Comparison of ENCODE assay signal across 16 mouse cellular contexts in genomic region chr7:84669554-84670152, GRCm38 (mm10). TPM values are rescaled to one million over a fixed set of nuclear protein-coding genes. Genes with fewer than 3 reads are reported as not detected.
A peak's percentile ranks its signal among the peaks of the same experiment; 100 is the strongest.
DNase-seq lines count a peak whose midpoint lies in the region; ATAC-seq and TF ChIP-seq lines count a peak whose summit lies in the region.
"Had no signal": no experiment of that assay in that cellular context is flagged by ENCODE, and none has a peak within 500 bp of the region (broad histone marks: within the 10 kb centered on the region; RNA-seq: fewer than 3 reads in every experiment).

No protein-coding gene starts in this region.

- no peaks in the 10 kb centered on the region for H3K9me3 ChIP-seq in heart, postnatal 0 days (replicated peaks; ENCODE audit: control insufficient read depth, low read length)
- H3K9me3 ChIP-seq: embryonic facial prominence, embryonic 13.5 days; hindbrain, embryonic 15.5 days; kidney, embryonic 15.5 days; limb, embryonic 15.5 days had no signal

- no peak overlapping the region for H3K9ac ChIP-seq in heart, postnatal 0 days (replicated peaks; ENCODE audit: low read depth, low read length)
- H3K9ac ChIP-seq: embryonic facial prominence, embryonic 13.5 days; hindbrain, embryonic 15.5 days; kidney, embryonic 15.5 days; limb, embryonic 15.5 days had no signal

- no peaks in the 10 kb centered on the region for H3K27me3 ChIP-seq in heart, postnatal 0 days (ENCODE audit: control insufficient read depth, insufficient read depth, low read length)
- H3K27me3 ChIP-seq: embryonic facial prominence, embryonic 13.5 days; hindbrain, embryonic 15.5 days; kidney, embryonic 15.5 days; limb, embryonic 15.5 days had no signal

- H3K4me1 ChIP-seq in heart, postnatal 0 days (ENCODE audit: control insufficient read depth, insufficient read depth), result peaks cover 17% of the 10 kb centered on the region
- H3K4me1 ChIP-seq: limb, embryonic 15.5 days had no signal

- no peak for TF ChIP-seq EP300 in heart, postnatal 0 days (IDR thresholded peaks at IDR 0.05; ENCODE audit: low read depth)

- WGBS in heart, postnatal 0 days, result 55% methylated on average over 1 of the region's 1 CpGs

- H3K27ac ChIP-seq in heart, postnatal 0 days (ENCODE audit: low read depth), result 0 out of 2 replicates have a peak overlapping the region, but pooled peaks have one; percentile 9
- H3K27ac ChIP-seq: embryonic facial prominence, embryonic 13.5 days; hindbrain, embryonic 15.5 days; kidney, embryonic 15.5 days; limb, embryonic 15.5 days had no signal

- no peaks in the 10 kb centered on the region for H3K36me3 ChIP-seq in heart, postnatal 0 days (replicated peaks; ENCODE audit: control insufficient read depth, insufficient read depth, low read length)
- H3K36me3 ChIP-seq: embryonic facial prominence, embryonic 13.5 days; hindbrain, embryonic 15.5 days; kidney, embryonic 15.5 days; limb, embryonic 15.5 days had no signal

- TF ChIP-seq CTCF in heart, postnatal 0 days (IDR thresholded peaks at IDR 0.05; ENCODE audit: low read depth), result no peak

- H3K4me2 ChIP-seq in heart, postnatal 0 days (ENCODE audit: low read depth, low read length), result no peak overlapping the region
- H3K4me2 ChIP-seq: embryonic facial prominence, embryonic 13.5 days; hindbrain, embryonic 15.5 days; kidney, embryonic 15.5 days; limb, embryonic 15.5 days had no signal

- peak; percentile 41; the same call in 1 of the 2 replicates for ATAC-seq in heart, postnatal 0 days (ENCODE audit: insufficient read depth, low read depth)
- ATAC-seq in granulocyte monocyte progenitor cell, adult 5-6 weeks (replicated peaks; ENCODE audit: poor library complexity, severe bottlenecking), result 0 out of 2 replicates have a peak, but pooled peaks have one; percentile 12
- ATAC-seq: lung, postnatal 0 days had no signal

- DNase-seq in heart, postnatal 0 days (ENCODE audit: low spot score), result no peak
- no peak for DNase-seq in heart, adult 18-20 months
- peak; percentile 45 for DNase-seq in retina, postnatal 1 day
- DNase-seq in retina, embryonic 14.5 days (ENCODE audit: low spot score), result no peak
- no peak for DNase-seq in adrenal gland, adult (ENCODE audit: inconsistent age in 2 of 2, low spot score in 1 of 2)
- DNase-seq in right cerebral cortex, postnatal 10 days (ENCODE audit: low spot score in 2 of 2), result no peak
- no peak for DNase-seq in frontal cortex, postnatal 36 days (ENCODE audit: low spot score in 2 of 2)
- DNase-seq: B cell, adult 2 months; cerebellum, adult 18-20 months; right cerebral cortex, postnatal 25 days had no signal

- H3K4me3 ChIP-seq in heart, postnatal 0 days (ENCODE audit: low read depth, low read length), result no peak overlapping the region
- H3K4me3 ChIP-seq: embryonic facial prominence, embryonic 13.5 days; hindbrain, embryonic 15.5 days; kidney, embryonic 15.5 days; limb, embryonic 15.5 days had no signal

RNA-seq across cellular contexts. Expression of gene Zfand6, which starts 20.1 kb away (rescaled TPM):
- total RNA-seq in heart, postnatal 0 days (2014; rRNA removed; ENCODE audit: low replicate concordance), result 117 and 122 TPM in 2 replicates
- polyA plus RNA-seq in heart, postnatal 0 days (2015; fragmentation: Nextera tagmentation; extraction: Ambion mirVana), result 130 and 135 TPM in 2 replicates
- 10 to 100 TPM; 84.2 to 97.6 TPM for total RNA-seq in heart, adult 18-20 months (2021)
- 54.8 and 68.8 TPM in 2 replicates for total RNA-seq in granulocyte monocyte progenitor cell, adult 5-6 weeks (2014; fragmentation: Nextera tagmentation)
- 50.8 and 70.7 TPM in 2 replicates for total RNA-seq in granulocyte monocyte progenitor cell, adult 5-6 weeks (2017)
